Mouse (Mus musculus): ENCODE data around the gene Gm3500.
"Not testable (repeated sequence)": the region's sequence is repeated elsewhere in the genome, so short reads cannot be mapped to it uniquely, and the experiment has no call there.

Gene Gm3500

GRCm38 (mm10) chr14:5388949-5389348 is at the start of gene Gm3500:
Gene Gm3500, minus strand, starts transcription at chr14:5389049.
- not testable (repeated sequence) for DNase-seq (ENCODE audit: low spot score)

GRCm38 (mm10) chr14:5334828-5335227 is 54.0 kb downstream of the Gm3500 start, which contains the start of gene Gm3542:
Gene Gm3542, minus strand, starts transcription at chr14:5334928.
- not testable (repeated sequence) for DNase-seq (ENCODE audit: low spot score)
